Mouse (Mus musculus) urinary bladder, postnatal 36 days (tissue): ENCODE measurements at regions not wholly inside any gene's neighbourhood (a gene's known extent, or its start where the extent isn't known, plus 50 kb on each side); places are given as distances from the start of the nearest gene placed in this dataset.

Experiments used
- DNase-seq, 2 experiments: peaks; one replicate each; pipeline ENCODE4 v3.0.0; 2022; ENCODE audit warnings: low spot score in 2 of 2, mixed read lengths in 1 of 2

DNA sequence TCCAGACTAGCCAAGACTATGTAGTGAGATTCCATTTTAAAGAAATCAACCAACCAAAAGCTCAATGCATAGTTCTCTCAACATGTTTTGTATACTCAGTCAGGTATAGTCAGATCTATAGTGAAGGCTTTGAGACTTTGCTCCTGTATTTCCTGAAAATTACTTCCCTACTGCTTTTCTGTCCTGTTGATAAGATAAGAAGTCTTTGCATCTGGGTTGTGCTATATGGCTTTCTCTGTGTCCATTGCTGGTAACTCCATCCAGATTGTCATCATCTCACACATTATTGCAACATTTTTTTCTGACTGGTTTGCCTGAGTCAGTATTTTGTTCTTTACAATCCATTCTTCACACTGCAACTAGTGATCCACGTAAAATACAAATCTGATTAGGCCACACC lies 74.0 kb downstream of the Agtr2 start:
- no peak for DNase-seq

GRCm38 (mm10) chrX:21566669-21567068 lies 82.3 kb downstream of the Agtr2 start:
- DNase-seq: no peak

GRCm38 (mm10) chrX:21567530-21567929 lies 83.2 kb downstream of the Agtr2 start:
- DNase-seq: peak in 1 of 2 experiments; percentile 2

DNA sequence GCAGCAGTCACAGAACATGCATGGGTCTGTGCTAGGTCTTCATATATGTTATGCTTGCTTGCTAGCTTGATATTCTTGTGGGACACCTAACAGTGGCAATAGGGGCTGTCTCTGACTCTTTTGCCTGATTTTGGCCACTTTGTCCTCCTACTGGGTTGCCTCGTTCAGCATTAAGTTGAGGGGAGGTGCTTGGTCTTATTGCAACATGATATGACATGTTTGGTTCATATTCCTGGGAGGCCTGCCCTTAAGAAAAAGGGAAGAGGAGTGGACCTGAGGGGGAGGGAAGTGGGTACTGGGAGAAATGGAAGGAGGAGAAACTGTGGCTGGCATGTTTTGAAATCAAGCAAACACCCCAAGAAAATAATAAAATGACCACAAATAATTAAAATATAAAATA lies 83.6 kb downstream of the Agtr2 start:
- no peak for DNase-seq

GRCm38 (mm10) chrX:21579945-21580344 lies 95.6 kb downstream of the Agtr2 start:
- no peak for DNase-seq

GRCm38 (mm10) chrX:21586030-21586429 lies 101.7 kb downstream of the Agtr2 start:
- no peak for DNase-seq

- no peak for DNase-seq
These were observed 105.5 kb downstream of the Agtr2 start for GRCm38 (mm10) chrX:21589811-21590210.
